Mouse (Mus musculus) thymus, postnatal 36 days (tissue): ENCODE results near the gene Dpep3.

ENCODE experiments used
- DNase-seq, 2 experiments: peaks; one replicate each; pipeline ENCODE4 v3.0.0; 2022; ENCODE audit warnings: mixed read lengths in 2 of 2

Dpep3 gene

DNA sequence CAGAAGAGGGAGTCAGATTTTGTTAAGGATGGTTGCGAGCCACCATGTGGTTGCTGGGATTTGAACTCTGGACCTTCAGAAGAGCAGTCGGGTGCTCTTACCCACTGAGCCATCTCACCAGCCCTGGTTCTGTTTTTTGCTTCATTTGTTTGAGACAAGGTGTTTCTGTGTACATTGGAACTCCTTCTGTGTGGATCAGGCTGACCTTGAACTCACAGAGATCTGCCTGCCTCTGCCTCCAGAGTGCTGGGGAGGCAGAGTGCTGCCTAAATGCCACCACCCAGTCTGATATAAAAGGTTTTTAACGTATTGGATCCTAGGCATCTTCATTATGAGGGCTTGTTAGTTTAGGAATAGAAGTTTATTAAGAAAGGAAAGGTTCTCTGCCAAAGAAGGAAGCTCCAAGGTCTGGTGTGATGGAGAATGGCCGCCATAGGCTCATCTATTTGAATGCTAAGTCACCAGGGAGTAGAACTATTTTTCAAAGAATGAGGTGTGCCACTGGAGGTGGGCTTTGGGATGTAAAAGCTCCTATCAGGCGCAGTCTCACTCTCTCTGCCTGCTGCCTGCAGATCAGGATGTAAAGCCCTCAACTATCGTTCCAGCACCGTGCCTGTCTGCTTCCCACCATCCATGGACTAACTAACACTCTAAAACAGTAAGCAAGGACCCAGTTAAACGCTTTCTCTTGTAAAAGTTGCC lies 8.1 kb downstream of the Dpep3 start:
- no peak for DNase-seq

DNA sequence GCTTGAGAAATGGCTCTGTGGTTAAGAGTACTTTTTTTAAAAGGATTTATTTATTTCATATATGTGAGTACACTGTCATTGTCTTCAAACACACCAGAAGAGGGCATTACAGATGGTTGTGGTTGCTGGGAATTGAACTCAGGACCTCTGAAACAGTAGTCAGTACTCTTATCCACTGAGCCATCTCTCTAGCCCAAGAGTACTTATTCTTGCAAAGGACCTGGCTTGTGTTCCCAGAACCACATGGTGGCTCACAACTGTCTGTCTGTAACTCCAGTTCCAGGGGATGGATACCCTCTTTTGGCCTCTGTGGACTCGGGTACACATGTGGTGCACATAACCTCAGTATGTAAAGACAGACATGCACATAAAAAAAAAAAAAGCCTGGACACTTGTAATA lies 9.9 kb downstream of the Dpep3 start:
- no peak for DNase-seq

DNA sequence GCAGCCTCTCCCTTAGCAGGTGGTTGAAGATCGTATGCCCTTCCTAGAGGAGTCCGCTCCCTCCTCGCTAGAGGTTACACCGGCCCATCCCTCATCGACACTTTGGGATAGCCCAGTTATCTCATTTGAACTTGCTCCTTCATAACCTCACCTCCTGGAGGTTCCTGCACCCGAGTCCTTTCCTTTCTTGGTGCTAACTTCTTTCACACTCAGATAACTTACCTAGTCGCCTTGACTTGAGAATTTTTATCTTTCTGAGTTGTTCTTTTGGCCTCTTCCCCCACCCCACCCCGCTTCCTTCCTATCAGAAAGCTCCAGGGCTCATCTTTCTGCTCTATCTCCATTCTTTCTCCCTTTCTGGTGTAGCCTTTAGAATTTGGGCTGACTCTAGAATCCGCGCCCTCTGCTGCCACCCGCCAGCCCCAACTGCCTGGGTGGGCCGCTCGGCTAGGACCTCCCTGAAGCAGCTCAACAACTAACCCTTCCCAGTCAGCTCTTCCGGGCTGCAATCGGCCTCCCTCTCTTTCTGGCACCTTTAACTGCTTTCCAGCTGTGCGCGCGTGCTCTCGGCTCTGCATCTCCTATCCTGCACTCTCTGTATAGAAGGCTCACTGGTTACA lies 12.4 kb downstream of the Dpep3 start:
- peak; percentile 56 to 67 for DNase-seq

DNA sequence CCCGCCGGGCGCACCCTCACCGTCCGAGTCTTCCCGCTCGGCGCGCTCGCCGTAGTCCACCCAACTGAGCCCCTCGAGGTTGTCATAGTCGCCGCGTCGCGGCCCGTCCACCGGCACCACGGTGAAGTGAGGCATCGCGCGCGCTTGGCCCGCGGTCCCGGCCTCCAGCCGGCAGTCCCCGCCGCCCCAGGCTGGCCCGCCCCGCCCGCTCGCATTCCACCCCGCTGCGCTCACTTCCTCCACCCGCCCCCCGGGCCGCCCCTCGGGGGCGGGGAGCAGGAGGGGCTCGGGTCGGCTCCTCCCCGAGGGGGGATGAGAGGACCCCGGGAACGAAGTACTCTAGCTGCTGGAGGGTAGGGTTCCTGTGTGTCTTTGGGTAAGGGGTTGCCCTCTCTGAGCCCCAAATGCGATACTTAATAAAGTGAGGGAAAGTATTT lies 13.3 kb downstream of the Dpep3 start, which contains the start of gene Slc12a4:
Slc12a4 (minus strand) TSS at position 193 of the 437 bp plus-strand sequence.
- peak; percentile 88 to 91 for DNase-seq

DNA sequence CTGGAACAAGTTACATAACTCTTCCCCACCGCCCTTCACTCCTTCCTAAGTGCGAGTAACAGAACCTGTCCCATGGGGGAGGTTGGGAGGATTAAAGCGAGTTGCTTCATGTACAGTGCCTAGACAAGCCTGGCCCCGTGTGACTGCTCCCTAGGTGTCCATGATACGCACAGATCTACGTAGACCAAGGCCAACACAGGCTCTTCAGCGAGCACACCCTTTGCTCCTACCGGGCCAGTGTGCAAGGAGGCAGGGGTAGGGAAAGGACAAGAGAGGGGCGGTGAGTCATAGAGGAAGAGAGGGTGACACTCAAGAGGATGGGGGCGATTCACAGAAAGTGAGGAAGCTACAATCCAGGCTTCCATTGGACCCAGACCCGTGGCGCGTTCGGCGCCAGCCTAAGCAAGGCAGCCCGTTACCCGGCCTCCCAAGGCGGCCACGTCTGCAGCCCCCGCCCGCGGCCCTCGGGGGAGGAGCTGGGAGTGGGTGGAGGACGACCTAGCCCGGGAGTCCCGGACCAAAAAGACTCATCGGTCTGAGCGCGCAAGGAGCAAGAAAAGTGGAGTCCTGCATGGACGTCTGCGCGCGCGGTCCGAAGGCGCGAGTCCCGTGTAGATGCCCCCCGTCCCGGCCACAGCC lies 13.8 kb downstream of the Dpep3 start:
- DNase-seq = peak; percentile 61 to 70

DNA sequence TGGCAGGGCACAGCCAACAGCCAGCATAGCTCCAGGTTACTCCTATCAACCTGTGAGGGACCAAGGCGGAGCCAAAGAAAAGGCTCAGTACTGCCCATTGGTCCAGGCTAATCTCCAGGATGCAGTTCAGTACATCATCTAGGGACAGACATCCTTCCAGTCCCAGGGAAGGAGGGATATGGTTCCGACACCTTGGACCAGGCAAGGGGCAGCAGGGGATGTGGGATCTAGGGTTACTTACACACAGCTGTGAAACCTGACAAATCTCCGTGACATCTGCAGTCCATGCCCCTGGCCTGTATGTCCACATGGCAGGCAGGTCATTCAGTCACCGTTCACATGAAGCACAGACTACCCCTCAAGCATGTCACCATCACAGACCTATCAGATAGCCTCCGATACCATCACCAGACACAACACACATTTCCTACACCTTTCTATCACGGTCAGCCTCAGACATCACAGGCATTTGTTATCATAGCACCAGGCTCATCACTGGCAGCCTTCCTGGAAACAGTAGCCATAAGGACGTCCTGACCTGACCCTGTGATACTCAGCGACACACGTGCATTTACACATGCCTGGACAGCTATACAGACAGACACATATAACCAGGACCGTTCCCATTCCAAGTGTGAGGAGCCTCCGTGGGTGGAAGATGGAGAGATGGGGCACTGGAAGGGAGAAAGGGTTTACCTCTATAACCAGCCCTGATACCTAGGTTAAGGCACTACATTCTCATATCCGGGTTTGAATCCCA lies 14.5 kb downstream of the Dpep3 start:
- no peak for DNase-seq

DNA sequence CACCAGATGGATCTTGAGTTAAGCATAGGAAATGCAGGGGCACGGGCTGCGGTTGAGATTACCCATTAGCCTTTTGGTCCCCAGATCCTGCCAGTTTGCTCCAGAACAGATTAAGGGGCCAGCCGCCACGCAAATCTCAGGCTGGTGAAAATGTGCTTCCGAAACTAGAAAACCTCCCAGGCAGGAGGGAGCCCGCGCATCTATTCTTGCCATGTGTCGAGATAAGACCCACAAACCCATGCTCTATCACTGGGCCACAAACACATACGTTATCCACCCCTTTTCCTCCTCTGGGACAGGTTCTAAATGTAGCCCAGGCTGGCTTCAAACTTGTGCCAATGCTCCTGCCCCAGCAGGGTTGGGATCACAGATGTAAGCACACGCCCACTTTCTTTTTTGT lies 17.7 kb downstream of the Dpep3 start:
- DNase-seq = no peak

DNA sequence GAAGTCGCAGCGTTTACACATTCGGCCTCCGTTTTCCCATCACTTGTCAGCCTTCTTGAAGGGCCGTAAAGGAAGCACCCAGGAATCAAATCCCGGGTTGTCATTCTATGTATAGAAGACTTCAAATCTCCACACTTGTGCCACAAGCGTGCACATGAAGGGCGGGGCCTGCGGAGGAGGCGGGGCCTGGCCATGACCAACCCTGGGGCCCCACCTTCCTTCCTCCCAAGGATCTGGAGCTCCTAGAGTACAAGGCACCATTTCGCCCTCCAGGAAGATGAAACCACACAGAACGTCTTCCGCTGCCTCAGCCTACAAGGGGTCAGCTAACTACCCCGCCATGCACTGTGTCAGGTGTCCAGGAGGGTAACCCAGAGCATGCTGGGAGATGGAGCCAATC lies 18.1 kb downstream of the Dpep3 start:
- DNase-seq = no peak

DNA sequence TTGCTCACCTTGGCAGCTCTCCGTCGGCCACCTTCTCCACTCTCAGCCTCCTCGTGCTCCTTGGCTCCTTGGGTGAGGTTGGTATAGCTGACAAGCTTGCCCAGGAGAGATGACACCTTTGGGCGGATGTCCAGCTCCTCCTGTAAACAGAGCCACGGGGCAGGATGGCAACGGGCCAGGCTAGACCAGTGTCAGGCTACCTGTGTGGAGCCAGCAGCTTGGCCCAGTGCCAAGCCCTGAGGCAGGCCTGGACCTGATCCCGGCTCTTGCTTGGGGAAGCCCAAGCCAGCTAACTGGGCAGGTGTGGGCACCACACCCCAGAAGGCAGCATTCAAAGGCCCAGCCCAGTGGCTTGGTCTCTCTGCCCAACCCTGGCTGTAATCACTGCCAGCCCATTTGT lies 19.9 kb downstream of the Dpep3 start:
- DNase-seq = no peak

DNA sequence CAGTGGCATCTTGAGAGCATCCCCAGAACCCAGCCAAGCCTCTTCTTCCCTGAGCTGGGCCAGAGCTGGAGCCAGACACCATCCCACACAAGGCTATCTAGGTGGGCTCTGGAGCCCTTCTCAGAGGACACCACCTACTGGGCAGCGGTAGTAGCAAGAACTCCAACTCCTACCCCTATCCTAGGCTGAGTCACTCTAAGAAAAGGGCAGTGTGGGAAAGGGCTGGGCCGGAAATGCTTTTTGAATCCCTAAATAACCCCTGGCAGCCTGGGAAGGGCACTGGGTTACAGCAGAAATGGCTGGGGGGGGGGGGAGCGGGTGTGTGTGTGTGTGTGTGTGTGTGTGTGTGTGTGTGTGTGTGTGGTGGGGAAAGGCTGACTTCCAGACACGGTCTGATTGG lies 21.4 kb downstream of the Dpep3 start:
- DNase-seq = no peak

DNA sequence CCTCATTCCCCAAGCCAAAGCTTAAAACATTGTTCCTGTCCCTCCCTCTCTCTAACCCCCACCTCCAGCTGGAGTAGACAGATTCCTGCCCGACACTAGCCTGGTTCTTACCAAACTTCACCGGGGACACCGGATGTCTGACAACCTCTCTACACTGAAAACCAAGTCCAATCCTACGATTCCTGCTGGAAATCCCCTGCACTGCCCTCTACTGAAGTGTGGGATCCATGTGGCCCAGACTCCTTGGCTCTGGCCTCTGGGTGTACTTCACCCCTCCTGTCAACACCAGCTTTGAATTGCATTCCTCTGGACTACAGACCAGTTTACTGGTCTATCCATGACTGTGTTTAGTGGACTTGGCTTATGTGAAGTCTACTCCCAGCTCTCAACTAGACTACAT lies 22.7 kb downstream of the Dpep3 start:
- no peak for DNase-seq

DNA sequence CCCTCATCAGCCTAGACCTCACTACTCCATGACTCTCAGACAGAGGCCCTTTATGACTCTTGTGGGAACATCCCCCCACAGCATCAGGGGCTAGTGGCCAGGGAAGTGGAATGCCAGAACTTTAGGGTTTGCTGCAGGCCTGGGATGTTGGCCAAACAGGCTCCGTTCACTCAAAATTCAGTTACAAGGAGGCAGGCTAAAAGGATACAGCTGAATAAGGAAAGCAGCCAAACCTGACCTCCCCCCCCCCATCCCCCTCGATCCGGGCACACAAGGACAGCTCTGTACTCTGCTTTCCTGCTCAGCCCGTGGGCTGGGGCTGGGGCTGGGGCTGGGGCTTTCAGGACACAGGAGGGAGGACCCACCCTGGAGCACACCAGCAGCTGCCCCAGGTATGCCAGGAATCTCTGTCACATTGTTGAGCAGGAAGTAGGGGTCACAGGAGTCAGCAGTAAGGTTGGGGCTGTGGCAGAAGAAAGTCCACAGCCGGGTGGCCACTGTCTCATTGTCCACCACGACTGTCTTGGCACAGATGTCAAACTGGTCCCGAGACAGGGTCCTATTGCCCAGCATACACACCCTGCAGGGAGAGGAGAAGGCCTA lies 28.1 kb downstream of the Dpep3 start:
- no peak for DNase-seq

DNA sequence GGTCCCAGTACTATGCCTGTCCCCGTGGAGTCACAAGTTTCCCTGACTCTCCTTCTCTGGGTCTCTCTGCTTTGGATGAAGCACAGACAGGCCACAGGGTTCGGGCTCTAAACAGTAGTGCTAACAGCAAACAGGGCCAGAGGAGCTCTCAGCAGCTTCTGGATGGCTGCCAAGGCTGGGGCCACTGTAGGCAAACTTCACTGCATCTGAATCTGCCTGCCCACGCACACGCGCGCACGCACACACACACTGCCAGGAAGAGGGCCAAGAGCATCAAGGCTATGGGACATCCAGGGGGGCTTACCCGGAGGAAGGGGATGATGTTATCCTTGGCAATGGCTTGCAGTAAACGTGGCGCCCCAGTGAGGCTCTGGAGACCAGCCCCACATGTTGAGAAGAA lies 29.9 kb downstream of the Dpep3 start:
- no peak for DNase-seq

DNA sequence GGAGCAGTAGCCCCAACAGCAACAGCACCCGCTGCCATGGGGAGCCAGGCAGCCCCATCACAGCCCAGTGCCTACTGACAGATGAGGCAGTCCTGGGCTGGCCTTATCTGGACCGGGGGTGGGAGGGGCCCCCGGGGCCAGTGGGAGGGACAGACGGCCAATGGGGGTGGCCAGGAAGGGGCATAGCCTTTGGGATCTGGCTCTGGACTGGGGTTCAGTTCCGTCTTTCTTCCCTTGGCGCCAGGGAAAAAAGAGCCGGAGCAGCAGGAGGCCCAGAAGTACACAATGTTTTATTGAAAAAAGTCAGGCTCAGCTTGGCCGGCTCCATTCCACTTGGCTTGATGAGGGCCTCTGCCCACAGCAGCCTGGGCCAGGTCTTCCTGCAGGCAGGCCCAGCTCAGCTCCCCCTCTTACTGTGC lies 35.9 kb downstream of the Dpep3 start, which contains the start of gene Lcat:
Lcat (minus strand) TSS at position 62 of the 419 bp plus-strand sequence.
- DNase-seq = no peak

DNA sequence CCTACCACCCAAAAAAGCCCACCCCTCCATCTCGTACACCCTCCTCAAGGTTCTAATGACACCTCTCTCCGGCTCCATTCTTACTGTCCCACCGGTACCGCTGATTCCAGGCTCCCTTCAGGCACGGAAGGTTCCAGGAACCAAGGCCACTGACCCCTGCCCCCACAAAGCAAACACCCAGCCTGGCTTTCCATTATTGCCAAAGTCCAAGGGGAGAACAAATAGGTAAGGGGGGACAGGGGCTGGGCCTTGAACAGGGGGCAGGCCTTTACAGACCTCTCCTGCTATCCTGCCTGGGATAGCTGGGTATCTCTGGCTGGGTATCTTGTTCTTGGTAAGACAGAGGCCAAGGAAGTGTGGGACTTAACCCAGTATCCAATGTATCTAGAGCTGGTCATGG lies 36.7 kb downstream of the Dpep3 start:
- no peak for DNase-seq

DNA sequence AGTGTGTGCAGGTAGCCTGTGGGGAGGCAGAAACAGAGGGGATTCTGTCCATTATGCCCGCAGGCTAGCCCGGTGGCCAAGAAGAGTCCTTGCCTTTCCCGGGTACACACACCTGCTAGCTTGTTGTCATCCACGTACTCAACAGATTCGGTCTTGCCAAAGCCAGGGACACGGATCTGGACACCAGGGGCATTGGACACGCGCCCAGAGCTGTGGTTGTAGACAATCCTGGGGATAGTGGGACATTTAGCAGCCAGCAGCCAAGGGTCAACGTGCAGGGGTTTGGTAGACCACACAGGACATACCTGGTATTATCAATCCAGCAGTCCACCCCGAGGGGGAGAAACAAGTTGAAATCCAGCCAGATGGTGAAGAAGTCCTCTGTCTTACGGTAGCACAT lies 37.2 kb downstream of the Dpep3 start:
- DNase-seq = no peak

DNA sequence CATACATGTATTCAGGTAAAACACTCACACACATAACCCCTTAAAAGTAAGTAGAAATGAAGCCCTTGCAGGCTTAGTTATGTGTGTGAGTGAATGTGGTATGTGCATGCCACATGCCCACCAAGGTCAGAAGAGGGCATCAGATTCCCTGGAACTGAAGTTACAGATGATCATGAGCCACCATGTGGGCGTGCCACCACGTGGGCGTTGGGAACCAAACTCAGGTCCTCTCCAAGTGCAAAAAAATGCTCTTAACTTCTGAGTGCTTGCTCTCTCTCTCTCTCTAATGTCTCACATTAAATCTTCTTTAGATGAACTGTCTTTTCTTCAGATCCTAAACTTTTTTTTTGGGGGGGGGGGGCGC lies 40.9 kb downstream of the Dpep3 start, which contains the start of gene Psmb10:
Psmb10 (minus strand) TSS at position 139 of the 364 bp plus-strand sequence.
- peak in 1 of 2 experiments; percentile 49 for DNase-seq

DNA sequence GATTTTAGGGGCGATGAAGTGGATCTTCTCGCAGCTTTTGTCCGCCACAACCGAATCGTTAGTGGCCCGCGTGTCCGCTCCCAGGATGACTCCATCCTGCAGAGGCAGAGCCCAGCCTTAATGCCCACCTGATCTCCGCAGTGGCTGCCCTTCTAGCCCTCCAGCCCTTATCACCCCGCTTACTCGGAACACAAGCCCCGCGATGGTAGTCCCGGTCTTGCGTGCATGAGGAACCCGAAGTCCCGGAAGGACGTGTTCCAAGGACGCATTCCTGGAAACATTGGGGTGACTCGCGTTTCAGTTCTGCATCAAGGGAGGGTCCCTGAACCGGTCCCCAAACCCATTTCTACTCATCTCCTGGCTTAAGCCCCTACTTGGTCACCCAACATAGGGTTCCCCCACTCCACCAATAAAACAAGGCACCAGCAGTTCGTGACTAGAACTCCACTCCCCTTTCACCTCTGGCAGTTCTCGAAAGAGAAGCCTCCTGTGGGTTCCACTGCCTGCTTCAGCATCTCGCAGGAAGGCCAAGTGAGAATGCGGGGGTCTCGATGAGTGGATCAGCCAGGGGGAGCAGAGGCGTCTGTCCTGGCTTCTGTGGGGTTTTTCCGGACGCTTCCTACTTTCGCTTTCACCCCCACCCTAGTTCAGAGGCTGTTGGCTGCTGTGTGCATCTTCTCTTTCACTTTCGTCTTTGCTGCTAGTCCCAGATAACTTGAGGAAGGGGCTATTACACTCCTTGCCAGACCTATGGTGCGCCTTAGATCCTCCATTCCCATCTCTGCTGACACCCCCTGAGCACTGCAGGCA lies 41.5 kb downstream of the Dpep3 start:
- DNase-seq = peak; percentile 58 to 59

DNA sequence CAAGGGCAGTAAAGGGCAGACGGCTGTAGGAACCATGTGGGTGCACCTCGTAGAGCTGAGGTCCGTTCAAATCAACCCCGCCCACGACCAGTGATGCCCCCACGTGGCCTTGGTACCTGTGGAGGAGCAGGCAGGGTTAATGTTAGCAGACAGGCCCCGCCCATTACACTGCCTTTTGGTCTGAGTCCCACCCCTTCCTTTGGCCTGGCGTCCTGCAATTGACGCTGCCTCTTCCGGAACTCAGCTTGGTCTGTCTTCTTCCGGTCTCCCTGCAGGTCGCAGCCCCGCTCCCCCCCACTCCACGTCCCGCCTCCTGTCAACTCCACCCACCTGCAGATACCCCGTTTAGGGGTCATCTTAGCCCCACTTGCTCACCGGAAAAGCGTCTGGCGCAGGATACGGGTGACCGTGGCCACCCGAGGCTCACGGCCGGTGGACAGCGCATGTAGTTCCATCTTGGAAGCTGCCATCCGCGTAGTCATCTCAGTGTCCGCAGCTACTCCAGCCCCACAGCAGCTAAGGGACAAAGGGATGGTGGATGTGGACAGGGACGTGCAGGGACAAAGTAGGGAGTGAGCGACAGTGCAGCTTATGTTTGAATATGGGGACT lies 42.3 kb downstream of the Dpep3 start:
- DNase-seq = peak; percentile 70 to 78

DNA sequence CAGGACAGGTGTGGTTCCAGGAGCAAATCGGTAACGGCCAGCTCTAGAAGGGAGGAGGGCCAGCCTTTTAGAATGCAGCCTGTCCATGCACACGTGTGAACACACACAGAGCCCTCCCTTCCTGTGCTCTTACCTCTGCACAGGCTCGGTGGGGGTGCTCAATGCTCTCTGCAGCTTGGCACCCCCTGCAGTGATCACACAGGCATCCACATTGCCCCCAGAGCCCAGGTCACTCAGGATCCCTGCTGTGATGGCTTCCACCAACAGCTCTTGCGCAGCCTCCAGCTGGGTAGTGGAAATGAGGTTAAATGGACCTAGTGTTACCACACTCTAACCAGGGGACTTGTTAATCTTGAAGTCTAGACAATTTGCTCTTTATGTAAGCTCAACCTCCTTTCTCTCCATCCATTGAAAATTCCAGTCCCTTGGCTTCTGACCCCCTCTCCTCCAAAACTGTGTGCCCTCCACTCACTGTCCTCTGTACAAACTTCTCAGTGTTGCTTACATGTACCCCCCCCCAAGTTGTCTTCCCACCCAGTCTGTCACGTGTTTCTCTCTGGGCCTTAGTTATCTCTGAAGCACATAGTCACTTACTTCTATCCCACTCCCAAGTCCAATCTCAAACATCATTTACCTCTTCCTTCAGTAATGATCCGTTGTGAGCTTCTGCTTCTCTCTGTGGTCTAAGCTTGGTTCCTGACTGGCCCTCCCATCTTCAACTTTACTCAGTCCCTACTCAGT lies 43.2 kb downstream of the Dpep3 start:
- DNase-seq = no peak

DNA sequence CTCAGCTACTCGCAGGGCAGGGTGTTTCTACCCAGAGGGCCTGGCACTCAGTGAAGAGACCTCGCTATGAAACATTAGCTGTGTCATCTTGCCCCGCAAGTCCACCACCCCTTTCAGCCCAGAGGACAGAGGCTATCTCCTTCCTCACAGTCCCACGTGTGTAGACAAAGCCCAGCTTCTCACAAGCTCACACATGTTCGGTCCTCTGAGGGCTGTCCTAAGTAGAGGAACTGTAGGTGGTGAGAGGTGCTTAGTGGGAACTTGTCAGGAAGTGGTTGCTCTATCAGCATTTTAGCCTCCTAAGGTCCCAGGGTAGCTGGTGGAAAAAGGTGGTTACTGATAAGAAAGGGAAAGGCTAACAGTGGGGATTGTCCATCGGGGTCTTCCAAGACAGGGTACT lies 44.1 kb downstream of the Dpep3 start:
- no peak for DNase-seq
